Mouse (Mus musculus): ENCODE results near the gene Plppr3. TPM values are rescaled to one million over a fixed set of nuclear protein-coding genes. Genes with fewer than 3 reads are reported as not detected.

Gene Plppr3
- polyA plus RNA-seq, 1 experiment from 2014 or later: 38.8 TPM

DNA sequence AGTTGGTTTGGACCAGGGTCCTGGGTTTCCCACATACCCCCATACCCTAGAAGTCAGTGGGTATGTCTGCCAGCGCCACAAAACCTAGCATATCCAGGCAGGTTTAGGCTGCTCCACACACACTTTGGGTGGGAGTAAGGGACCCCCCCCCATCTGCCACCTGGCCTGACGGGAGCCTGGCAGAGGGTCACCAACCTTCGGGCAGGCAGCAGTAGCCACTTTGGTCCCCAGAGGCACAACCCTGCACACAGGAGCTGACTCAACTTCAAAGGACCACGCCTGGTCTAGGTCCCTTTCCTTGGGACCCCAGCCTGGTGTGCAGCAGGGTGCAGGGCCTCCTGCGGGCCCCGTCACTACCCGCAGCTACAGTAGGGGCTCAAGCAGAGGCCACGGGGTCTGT is 54.2 kb downstream of the Plppr3 start:
- no peak overlapping the region for H3K4me3 ChIP-seq (ENCODE audit: low read depth, low read length)
- H3K9me3 ChIP-seq (ENCODE audit: control insufficient read depth, low read length): no peaks in the 10 kb centered on the region
- DNase-seq (ENCODE audit: low spot score) (no peak), ATAC-seq (replicated peaks; ENCODE audit: low FRiP score, low TSS enrichment, low read depth) (no peak)
- no peaks in the 10 kb centered on the region; the same call in 1 of the 2 replicates for H3K4me1 ChIP-seq (replicated peaks; ENCODE audit: control insufficient read depth, insufficient read depth, low read length)
- H3K36me3 ChIP-seq (ENCODE audit: control insufficient read depth, insufficient read depth, low read length): peaks cover 22% of the 10 kb centered on the region
- 0 out of 2 replicates have a peak overlapping the region, but pooled peaks have one; percentile 7 for H3K27ac ChIP-seq (ENCODE audit: low read depth)
- 69% methylated on average over 8 of the region's 8 CpGs for WGBS
- no peak overlapping the region for H3K4me2 ChIP-seq (ENCODE audit: low read length)
- H3K9ac ChIP-seq (ENCODE audit: low read length): no peak overlapping the region
- no peaks in the 10 kb centered on the region for H3K27me3 ChIP-seq (replicated peaks; ENCODE audit: control insufficient read depth, insufficient read depth, low read length)

DNA sequence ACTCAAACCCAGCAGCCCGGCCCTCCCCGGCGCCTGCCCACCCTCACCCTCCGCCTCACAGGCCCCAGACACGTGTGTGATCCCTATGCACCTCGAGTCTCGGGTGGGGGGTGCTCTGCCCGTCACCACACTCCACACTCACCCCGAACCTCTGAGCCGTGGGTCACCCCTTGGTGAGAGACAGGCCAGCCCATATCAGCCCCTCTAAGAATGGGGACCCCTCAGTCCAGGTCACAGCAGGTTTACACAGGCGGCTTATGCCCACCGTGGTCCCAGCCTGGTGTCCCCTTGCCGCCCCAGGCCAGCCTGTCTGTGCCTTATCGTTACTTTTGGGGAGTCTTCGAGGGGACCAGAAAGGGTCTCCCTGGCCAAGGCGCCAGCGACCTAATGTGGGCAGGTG is 54.8 kb downstream of the Plppr3 start:
- H3K36me3 ChIP-seq (ENCODE audit: control insufficient read depth, insufficient read depth, low read length): peaks cover 25% of the 10 kb centered on the region
- DNase-seq (ENCODE audit: low spot score) (no peak), ATAC-seq (replicated peaks; ENCODE audit: low FRiP score, low TSS enrichment, low read depth) (no peak; the same call in 1 of the 2 replicates)
- no peak overlapping the region for H3K4me3 ChIP-seq (ENCODE audit: low read depth, low read length)
- no peak overlapping the region for H3K9ac ChIP-seq (ENCODE audit: low read length)
- H3K27me3 ChIP-seq (replicated peaks; ENCODE audit: control insufficient read depth, insufficient read depth, low read length): no peaks in the 10 kb centered on the region
- H3K4me1 ChIP-seq (replicated peaks; ENCODE audit: control insufficient read depth, insufficient read depth, low read length): no peaks in the 10 kb centered on the region; the same call in 1 of the 2 replicates
- H3K9me3 ChIP-seq (ENCODE audit: control insufficient read depth, low read length): no peaks in the 10 kb centered on the region
- 90% methylated on average over 17 of the region's 17 CpGs for WGBS
- no peak overlapping the region for H3K4me2 ChIP-seq (ENCODE audit: low read length)
- H3K27ac ChIP-seq (ENCODE audit: low read depth): no peak overlapping the region

DNA sequence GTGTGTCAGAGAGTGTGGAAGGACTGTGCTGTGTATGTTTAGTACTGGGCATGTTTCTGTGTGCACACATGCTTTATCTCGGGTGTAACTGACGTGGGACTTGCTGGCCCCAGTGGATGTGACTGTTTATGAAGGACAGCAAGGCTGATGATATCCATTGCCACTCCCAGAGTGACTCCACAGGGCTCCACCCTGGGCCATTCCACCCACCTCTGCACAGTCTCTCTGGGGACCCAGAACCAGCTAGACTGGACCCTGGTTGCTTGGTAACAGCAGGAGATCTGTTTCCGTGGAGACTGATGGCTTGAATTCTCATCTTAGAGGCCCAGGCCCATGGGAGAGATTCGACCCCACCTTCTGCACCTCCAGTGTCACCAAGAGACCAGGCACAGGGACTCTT is 56.2 kb downstream of the Plppr3 start:
- no peak overlapping the region for H3K27ac ChIP-seq (ENCODE audit: low read depth)
- H3K9ac ChIP-seq (ENCODE audit: low read length): no peak overlapping the region
- H3K9me3 ChIP-seq (ENCODE audit: control insufficient read depth, low read length): no peaks in the 10 kb centered on the region
- H3K36me3 ChIP-seq (ENCODE audit: control insufficient read depth, insufficient read depth, low read length): peaks cover 29% of the 10 kb centered on the region
- 57% methylated on average over 4 of the region's 4 CpGs for WGBS
- no peak overlapping the region for H3K4me2 ChIP-seq (ENCODE audit: low read length)
- H3K4me1 ChIP-seq (replicated peaks; ENCODE audit: control insufficient read depth, insufficient read depth, low read length): no peaks in the 10 kb centered on the region; the same call in 1 of the 2 replicates
- no peak for ATAC-seq (replicated peaks; ENCODE audit: low FRiP score, low TSS enrichment, low read depth)
- no peak for DNase-seq (ENCODE audit: low spot score)
- no peaks in the 10 kb centered on the region for H3K27me3 ChIP-seq (replicated peaks; ENCODE audit: control insufficient read depth, insufficient read depth, low read length)
- no peak overlapping the region for H3K4me3 ChIP-seq (ENCODE audit: low read depth, low read length)

DNA sequence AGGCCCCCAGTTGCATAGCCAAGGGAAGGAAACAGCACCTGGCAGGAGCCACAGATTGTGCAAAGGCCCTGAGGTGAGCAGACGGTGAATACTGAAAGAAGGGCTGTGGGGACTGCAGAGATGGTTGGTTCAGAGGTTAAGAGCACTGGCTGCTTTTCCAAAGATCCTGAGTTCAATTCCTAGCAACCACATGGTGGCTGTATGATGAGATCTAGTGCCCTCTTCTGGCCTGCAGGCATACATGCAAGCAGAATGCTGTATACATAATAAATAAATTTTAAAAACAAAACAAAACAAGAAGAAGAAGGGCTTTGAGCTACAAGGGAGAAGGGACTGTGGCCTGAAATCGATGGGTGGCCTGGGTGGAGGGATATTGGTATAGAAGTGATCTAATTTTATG is 57.3 kb downstream of the Plppr3 start:
- DNase-seq (ENCODE audit: low spot score) (no peak), ATAC-seq (replicated peaks; ENCODE audit: low FRiP score, low TSS enrichment, low read depth) (no peak)
- no peaks in the 10 kb centered on the region for H3K27me3 ChIP-seq (replicated peaks; ENCODE audit: control insufficient read depth, insufficient read depth, low read length)
- peaks cover 29% of the 10 kb centered on the region for H3K36me3 ChIP-seq (ENCODE audit: control insufficient read depth, insufficient read depth, low read length)
- H3K4me2 ChIP-seq (ENCODE audit: low read length): no peak overlapping the region
- no peak overlapping the region for H3K27ac ChIP-seq (ENCODE audit: low read depth)
- H3K4me3 ChIP-seq (ENCODE audit: low read depth, low read length): no peak overlapping the region
- H3K9me3 ChIP-seq (ENCODE audit: control insufficient read depth, low read length): no peaks in the 10 kb centered on the region
- 67% methylated on average over 2 of the region's 2 CpGs for WGBS
- no peak overlapping the region for H3K9ac ChIP-seq (ENCODE audit: low read length)
- no peaks in the 10 kb centered on the region for H3K4me1 ChIP-seq (replicated peaks; ENCODE audit: control insufficient read depth, insufficient read depth, low read length)

DNA sequence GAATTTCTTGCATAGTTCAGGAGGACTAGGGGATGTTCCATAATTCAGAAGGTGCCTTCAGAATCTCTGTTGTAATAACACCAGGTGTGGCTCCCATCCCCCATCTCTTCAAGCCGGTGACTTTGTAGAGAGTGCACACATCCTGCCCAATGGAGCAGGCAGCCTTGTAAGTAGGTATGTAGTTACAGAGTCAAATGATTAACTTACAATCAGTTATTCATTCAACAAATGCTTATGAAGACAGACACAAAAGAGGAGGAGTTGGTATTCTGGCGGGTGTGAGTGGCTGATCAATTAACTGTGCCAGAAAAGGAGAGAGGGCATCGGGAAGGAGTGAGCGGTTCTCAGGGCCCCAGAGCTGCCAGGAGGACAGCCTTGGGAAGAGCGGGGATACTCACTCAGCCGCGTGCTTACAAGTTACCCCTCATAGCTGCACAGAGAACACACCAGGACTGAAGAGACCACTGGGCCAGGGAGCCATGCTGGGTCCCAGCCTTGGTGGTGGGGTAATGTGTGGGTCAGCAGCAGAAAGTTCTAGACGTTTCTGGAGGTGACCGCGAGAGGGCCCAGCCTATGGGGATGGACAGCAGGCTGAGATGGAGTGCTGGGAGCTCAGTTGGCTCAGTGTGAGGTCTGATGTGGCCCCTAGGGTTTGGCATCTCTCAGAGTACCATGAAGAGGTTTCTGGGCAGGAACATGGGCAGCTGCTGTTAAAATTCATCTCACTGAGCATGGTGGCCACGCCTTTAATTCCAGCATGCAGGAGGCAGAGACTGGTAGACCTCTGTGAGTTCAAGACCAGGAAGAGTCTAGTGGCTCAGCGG is 58.6 kb downstream of the Plppr3 start:
- ATAC-seq (replicated peaks; ENCODE audit: low FRiP score, low TSS enrichment, low read depth): no peak
- Histone ChIP-seq H3K9ac (ENCODE audit: low read length) (no peak overlapping the region), H3K27me3 (replicated peaks; ENCODE audit: control insufficient read depth, insufficient read depth, low read length) (no peaks in the 10 kb centered on the region), H3K4me2 (ENCODE audit: low read length) (no peak overlapping the region), H3K4me1 (replicated peaks; ENCODE audit: control insufficient read depth, insufficient read depth, low read length) (no peaks in the 10 kb centered on the region), H3K9me3 (ENCODE audit: control insufficient read depth, low read length) (no peaks in the 10 kb centered on the region), H3K27ac (ENCODE audit: low read depth) (no peak overlapping the region), H3K4me3 (ENCODE audit: low read depth, low read length) (no peak overlapping the region), H3K36me3 (ENCODE audit: control insufficient read depth, insufficient read depth, low read length) (peaks cover 29% of the 10 kb centered on the region)
- 84% methylated on average over 12 of the region's 12 CpGs for WGBS
- DNase-seq (ENCODE audit: low spot score): no peak

DNA sequence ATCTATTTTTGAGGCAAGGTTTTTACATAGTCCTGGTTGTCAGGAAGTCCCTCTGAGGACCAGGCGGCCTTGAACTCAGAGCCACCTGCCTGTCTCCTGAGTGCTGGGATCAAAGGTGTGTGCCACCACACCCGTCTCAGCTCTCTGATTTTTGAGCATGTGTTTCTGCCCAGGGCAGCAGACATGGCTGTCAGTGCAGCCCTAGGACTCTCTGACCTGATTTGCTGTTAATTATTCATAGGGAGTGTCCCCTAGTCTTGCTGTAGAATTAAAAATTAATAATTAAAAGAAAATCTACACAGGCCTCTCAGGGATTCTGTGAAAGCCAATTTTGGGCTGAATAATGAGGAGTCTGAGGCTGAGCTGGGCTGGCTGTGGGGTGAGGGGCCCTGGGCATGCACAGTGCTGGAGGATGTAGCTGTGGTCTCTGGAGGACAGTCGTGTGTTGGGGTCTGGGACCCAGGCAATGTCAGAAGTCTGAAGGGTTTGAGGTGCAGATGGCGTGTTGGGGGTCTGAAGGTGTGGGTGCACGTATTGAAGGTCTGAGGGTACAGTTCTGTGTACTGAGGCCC is 60.1 kb downstream of the Plppr3 start:
- DNase-seq (ENCODE audit: low spot score): no peak
- Histone ChIP-seq H3K9me3 (ENCODE audit: control insufficient read depth, low read length) (no peaks in the 10 kb centered on the region), H3K27ac (ENCODE audit: low read depth) (no peak overlapping the region), H3K27me3 (replicated peaks; ENCODE audit: control insufficient read depth, insufficient read depth, low read length) (no peaks in the 10 kb centered on the region), H3K4me2 (ENCODE audit: low read length) (no peak overlapping the region), H3K9ac (ENCODE audit: low read length) (no peak overlapping the region), H3K36me3 (ENCODE audit: control insufficient read depth, insufficient read depth, low read length) (peaks cover 30% of the 10 kb centered on the region), H3K4me3 (ENCODE audit: low read depth, low read length) (no peak overlapping the region), H3K4me1 (replicated peaks; ENCODE audit: control insufficient read depth, insufficient read depth, low read length) (no peaks in the 10 kb centered on the region)
- no peak for ATAC-seq (replicated peaks; ENCODE audit: low FRiP score, low TSS enrichment, low read depth)
- WGBS: 83% methylated on average over 5 of the region's 5 CpGs

DNA sequence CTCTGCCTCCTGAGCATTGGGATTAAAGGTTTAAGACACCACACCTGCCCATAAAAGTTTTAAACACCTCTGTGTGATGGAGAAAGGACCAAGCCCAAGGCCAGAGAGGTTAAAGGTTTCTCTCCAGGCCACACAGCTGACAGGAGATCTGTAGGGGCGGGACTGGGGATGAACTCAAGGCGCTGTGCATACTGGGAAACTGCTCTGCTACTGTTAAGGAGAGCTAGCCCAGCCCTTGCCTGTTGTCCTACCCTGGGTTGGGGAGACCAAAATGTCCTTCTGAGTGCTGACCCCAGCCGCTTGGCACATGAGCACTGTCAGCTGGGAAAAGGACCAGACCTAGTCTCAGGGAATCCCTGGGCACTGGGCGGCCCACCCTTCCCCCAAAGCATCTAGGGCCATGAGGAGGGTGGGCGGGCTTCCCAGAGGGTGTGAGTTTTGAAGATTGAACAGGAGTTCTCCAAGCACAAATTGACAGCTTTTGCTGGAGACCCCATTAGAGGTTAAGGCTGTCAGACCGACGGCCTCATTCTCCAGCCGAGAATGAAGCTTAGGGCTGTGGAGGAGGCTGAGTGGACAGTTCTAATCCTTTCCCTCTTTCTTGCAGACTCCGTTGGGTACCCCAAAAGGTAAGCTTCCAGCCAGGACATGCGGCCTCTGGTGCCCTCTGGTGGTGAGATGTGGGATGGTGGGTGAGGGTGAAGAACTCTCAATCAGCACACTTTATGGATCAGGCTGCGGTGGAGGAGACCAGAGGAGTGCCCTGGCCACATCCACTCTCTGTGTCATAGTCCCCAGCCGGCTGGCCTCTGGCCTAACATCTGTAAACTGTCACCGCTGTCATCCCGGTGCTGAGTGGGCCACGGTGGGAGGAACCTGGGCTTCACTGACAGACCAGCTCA is 62.4 kb downstream of the Plppr3 start:
- no peak overlapping the region for H3K4me2 ChIP-seq (ENCODE audit: low read length)
- ATAC-seq (replicated peaks; ENCODE audit: low FRiP score, low TSS enrichment, low read depth) (peak; percentile 37; the same call in 1 of the 2 replicates), DNase-seq (ENCODE audit: low spot score) (peak; percentile 99)
- H3K9ac ChIP-seq (ENCODE audit: low read length): no peak overlapping the region
- peaks cover 35% of the 10 kb centered on the region for H3K36me3 ChIP-seq (ENCODE audit: control insufficient read depth, insufficient read depth, low read length)
- H3K9me3 ChIP-seq (ENCODE audit: control insufficient read depth, low read length): no peaks in the 10 kb centered on the region
- no peak overlapping the region for H3K4me3 ChIP-seq (ENCODE audit: low read depth, low read length)
- no peak overlapping the region for H3K27ac ChIP-seq (ENCODE audit: low read depth)
- 0 out of 2 replicates have a peak, but pooled peaks cover under 1% of the 10 kb centered on the region for H3K4me1 ChIP-seq (replicated peaks; ENCODE audit: control insufficient read depth, insufficient read depth, low read length)
- H3K27me3 ChIP-seq (replicated peaks; ENCODE audit: control insufficient read depth, insufficient read depth, low read length): no peaks in the 10 kb centered on the region
- 26% methylated on average over 15 of the region's 15 CpGs for WGBS
